Mouse (Mus musculus): ENCODE measurements around the gene Trak1. TPM values are rescaled to one million over a fixed set of nuclear protein-coding genes. Genes with fewer than 3 reads are reported as not detected.
"Not testable (repeated sequence)": the region's sequence is repeated elsewhere in the genome, so short reads cannot be mapped to it uniquely, and the experiment has no call there.

Trak1 gene
- polyA plus RNA-seq, 1 experiment: 22.2 TPM

DNA sequence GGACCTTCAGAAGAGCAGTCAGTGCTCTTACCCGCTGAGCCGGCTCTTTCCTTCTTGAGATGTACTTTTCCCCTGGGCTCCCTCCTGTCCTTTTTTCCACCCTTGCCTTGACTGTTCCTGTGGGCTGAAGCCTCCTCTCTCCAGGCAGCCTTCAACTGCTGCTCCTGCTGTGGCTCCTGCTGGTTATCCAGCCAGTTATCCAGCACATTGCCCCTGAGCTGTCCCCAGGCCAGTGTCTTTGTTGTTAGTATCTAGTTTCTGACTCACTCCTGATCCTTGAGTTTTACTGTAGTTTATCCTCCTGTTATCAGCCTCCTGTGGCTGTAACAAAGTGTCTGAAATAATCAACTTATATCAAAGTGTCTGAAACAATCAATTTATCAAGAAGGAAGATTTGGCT is 23.8 kb downstream of the Trak1 start:
- no peaks in the 10 kb centered on the region for H3K27me3 ChIP-seq (ENCODE audit: control insufficient read depth, insufficient read depth, low read length)
- H3K27ac ChIP-seq (ENCODE audit: control insufficient read depth, insufficient read depth, low read depth, low read length): no peak overlapping the region
- no peak overlapping the region for H3K4me3 ChIP-seq (ENCODE audit: control insufficient read depth, low read depth, low read length)
- TF ChIP-seq POLR2A (IDR thresholded peaks at IDR 0.05; ENCODE audit: control insufficient read depth, low read depth, low read length): no peak
- no peak for TF ChIP-seq CTCF (IDR thresholded peaks at IDR 0.05; ENCODE audit: control insufficient read depth, insufficient read depth, insufficient replicate concordance, low read depth, low read length)
- H3K36me3 ChIP-seq (ENCODE audit: control insufficient read depth, insufficient read depth, low read length): no peaks in the 10 kb centered on the region
- peaks cover 9% of the 10 kb centered on the region for H3K4me1 ChIP-seq (ENCODE audit: control insufficient read depth, insufficient read depth, low read length)

GRCm38 (mm10) chr9:121322034-121322433 is 24.7 kb downstream of the Trak1 start:
- no peaks in the 10 kb centered on the region for H3K36me3 ChIP-seq (ENCODE audit: control insufficient read depth, insufficient read depth, low read length)
- H3K4me3 ChIP-seq (ENCODE audit: control insufficient read depth, low read depth, low read length): no peak overlapping the region
- no peaks in the 10 kb centered on the region for H3K27me3 ChIP-seq (ENCODE audit: control insufficient read depth, insufficient read depth, low read length)
- TF ChIP-seq CTCF (IDR thresholded peaks at IDR 0.05; ENCODE audit: control insufficient read depth, insufficient read depth, insufficient replicate concordance, low read depth, low read length) (no peak), POLR2A (IDR thresholded peaks at IDR 0.05; ENCODE audit: control insufficient read depth, low read depth, low read length) (no peak)
- H3K27ac ChIP-seq (ENCODE audit: control insufficient read depth, insufficient read depth, low read depth, low read length): no peak overlapping the region
- H3K4me1 ChIP-seq (ENCODE audit: control insufficient read depth, insufficient read depth, low read length): peaks cover 4% of the 10 kb centered on the region

DNA sequence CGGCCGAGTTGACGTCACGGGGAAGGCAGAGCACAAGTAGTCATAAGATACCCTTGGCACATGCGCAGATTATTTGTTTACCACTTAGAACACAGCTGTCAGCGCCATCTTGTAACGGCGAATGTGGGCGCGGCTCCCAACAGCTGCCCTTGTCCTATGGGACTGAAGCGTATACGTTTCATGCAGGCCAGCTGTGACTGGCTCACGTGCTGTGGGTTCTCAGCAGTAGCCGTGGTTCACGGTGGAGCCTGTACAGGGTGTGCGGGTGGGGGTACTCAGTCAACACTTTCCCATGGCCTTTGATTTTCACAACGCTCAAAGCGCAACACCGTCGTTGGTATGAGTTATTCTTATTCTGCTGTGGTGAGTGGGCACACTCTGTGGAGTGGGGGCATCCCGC is 31.0 kb downstream of the Trak1 start:
- not testable (repeated sequence) for H3K27me3 ChIP-seq (ENCODE audit: control insufficient read depth, insufficient read depth, low read length); H3K4me3 ChIP-seq (ENCODE audit: control insufficient read depth, low read depth, low read length); H3K36me3 ChIP-seq (ENCODE audit: control insufficient read depth, insufficient read depth, low read length)
- H3K27ac ChIP-seq (ENCODE audit: control insufficient read depth, insufficient read depth, low read depth, low read length): peak overlapping the region; percentile 87
- H3K4me1 ChIP-seq (ENCODE audit: control insufficient read depth, insufficient read depth, low read length): peaks cover 11% of the 10 kb centered on the region

DNA sequence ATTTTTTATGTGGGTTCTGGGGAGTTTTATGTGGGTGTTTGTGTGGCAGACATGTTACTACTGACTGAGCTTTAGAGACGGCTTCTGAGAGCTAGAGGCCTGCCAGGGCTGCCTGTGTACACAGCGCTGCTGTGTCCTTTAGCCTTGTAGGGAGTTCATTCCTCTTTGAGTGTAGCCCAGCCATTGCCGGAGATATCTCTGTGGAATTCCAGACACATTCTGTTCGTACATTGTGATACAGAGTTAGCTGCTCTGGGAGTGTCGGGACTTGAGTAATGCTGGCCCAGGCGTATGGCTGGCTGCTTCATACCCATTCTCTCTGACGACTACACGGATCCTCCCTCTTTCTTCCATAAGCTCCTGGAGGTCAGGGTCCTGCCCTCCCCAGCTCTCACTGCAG is 31.9 kb downstream of the Trak1 start:
- H3K27me3 ChIP-seq (ENCODE audit: control insufficient read depth, insufficient read depth, low read length): no peaks in the 10 kb centered on the region
- peak overlapping the region; percentile 87 for H3K27ac ChIP-seq (ENCODE audit: control insufficient read depth, insufficient read depth, low read depth, low read length)
- H3K4me3 ChIP-seq (ENCODE audit: control insufficient read depth, low read depth, low read length): no peak overlapping the region
- no peaks in the 10 kb centered on the region for H3K36me3 ChIP-seq (ENCODE audit: control insufficient read depth, insufficient read depth, low read length)
- TF ChIP-seq CTCF (IDR thresholded peaks at IDR 0.05; ENCODE audit: control insufficient read depth, insufficient read depth, insufficient replicate concordance, low read depth, low read length) (no peak), POLR2A (IDR thresholded peaks at IDR 0.05; ENCODE audit: control insufficient read depth, low read depth, low read length) (peak; percentile 24; the same call in 1 of the 2 replicates)
- H3K4me1 ChIP-seq (ENCODE audit: control insufficient read depth, insufficient read depth, low read length): peaks cover 14% of the 10 kb centered on the region

GRCm38 (mm10) chr9:121330065-121330464 is 32.8 kb downstream of the Trak1 start:
- H3K36me3 ChIP-seq (ENCODE audit: control insufficient read depth, insufficient read depth, low read length): no peaks in the 10 kb centered on the region
- TF ChIP-seq CTCF (IDR thresholded peaks at IDR 0.05; ENCODE audit: control insufficient read depth, insufficient read depth, insufficient replicate concordance, low read depth, low read length) (no peak), POLR2A (IDR thresholded peaks at IDR 0.05; ENCODE audit: control insufficient read depth, low read depth, low read length) (no peak)
- H3K27me3 ChIP-seq (ENCODE audit: control insufficient read depth, insufficient read depth, low read length): no peaks in the 10 kb centered on the region
- H3K4me1 ChIP-seq (ENCODE audit: control insufficient read depth, insufficient read depth, low read length): peaks cover 18% of the 10 kb centered on the region
- no peak overlapping the region for H3K4me3 ChIP-seq (ENCODE audit: control insufficient read depth, low read depth, low read length)
- H3K27ac ChIP-seq (ENCODE audit: control insufficient read depth, insufficient read depth, low read depth, low read length): peak overlapping the region; percentile 67

GRCm38 (mm10) chr9:121331438-121331837 is 34.1 kb downstream of the Trak1 start:
- Histone ChIP-seq H3K27me3 (ENCODE audit: control insufficient read depth, insufficient read depth, low read length) (no peaks in the 10 kb centered on the region), H3K27ac (ENCODE audit: control insufficient read depth, insufficient read depth, low read depth, low read length) (peak overlapping the region; percentile 14; the same call in 1 of the 2 replicates), H3K36me3 (ENCODE audit: control insufficient read depth, insufficient read depth, low read length) (no peaks in the 10 kb centered on the region), H3K4me1 (ENCODE audit: control insufficient read depth, insufficient read depth, low read length) (peaks cover 26% of the 10 kb centered on the region), H3K4me3 (ENCODE audit: control insufficient read depth, low read depth, low read length) (no peak overlapping the region)
- TF ChIP-seq CTCF (IDR thresholded peaks at IDR 0.05; ENCODE audit: control insufficient read depth, insufficient read depth, insufficient replicate concordance, low read depth, low read length): no peak
- no peak for TF ChIP-seq POLR2A (IDR thresholded peaks at IDR 0.05; ENCODE audit: control insufficient read depth, low read depth, low read length)

GRCm38 (mm10) chr9:121331878-121332630 is 34.8 kb downstream of the Trak1 start:
- H3K4me1 ChIP-seq (ENCODE audit: control insufficient read depth, insufficient read depth, low read length): peaks cover 30% of the 10 kb centered on the region
- H3K27me3 ChIP-seq (ENCODE audit: control insufficient read depth, insufficient read depth, low read length): no peaks in the 10 kb centered on the region
- no peak overlapping the region for H3K4me3 ChIP-seq (ENCODE audit: control insufficient read depth, low read depth, low read length)
- H3K27ac ChIP-seq (ENCODE audit: control insufficient read depth, insufficient read depth, low read depth, low read length): peak overlapping the region; percentile 73
- H3K36me3 ChIP-seq (ENCODE audit: control insufficient read depth, insufficient read depth, low read length): no peaks in the 10 kb centered on the region
- TF ChIP-seq POLR2A (IDR thresholded peaks at IDR 0.05; ENCODE audit: control insufficient read depth, low read depth, low read length): no peak
- no peak for TF ChIP-seq CTCF (IDR thresholded peaks at IDR 0.05; ENCODE audit: control insufficient read depth, insufficient read depth, insufficient replicate concordance, low read depth, low read length)
